Mouse (Mus musculus) ES-Bruce4 (cell line): ENCODE data around the gene Lars2.

Source experiments
- CTCF ChIP-seq: IDR thresholded peaks from one replicate; pipeline ENCODE4 v1.8.1; 2011; ENCODE audit warnings: low read depth, low read length
- EP300 ChIP-seq: IDR thresholded peaks from 2 replicates; pipeline ENCODE4 v1.6.1; 2011; ENCODE audit warnings: low read depth, low read length; ENCODE audit not compliant: insufficient read depth
- POLR2A ChIP-seq: IDR thresholded peaks from one replicate; pipeline ENCODE4 v1.8.1; 2011; ENCODE audit warnings: low read length; ENCODE audit not compliant: insufficient read depth

GRCm38 (mm10) chr9:123326106-123326505, 40.6 kb upstream of the Lars2 start:
- TF ChIP-seq POLR2A (no peak), CTCF (no peak), EP300 (no peak)
